Mouse (Mus musculus) midbrain, embryonic 15.5 days (tissue): ENCODE results near the gene Oaf. TPM values are rescaled to one million over a fixed set of nuclear protein-coding genes. Genes with fewer than 3 reads are reported as not detected.

Experiments
- ATAC-seq: fragments of 200-750 bp; cut with Nextera tagmentation; replicated peaks from 2 replicates; pipeline ENCODE4 v1.8.0; 2017; ENCODE audit warnings: moderate TSS enrichment
- H3K27ac ChIP-seq: fragments of 300-500 bp; sonication (generic); 2 replicates; pipeline ENCODE4 v1.5.1; 2015; ENCODE audit warnings: mild to moderate bottlenecking, inconsistent platforms
- H3K27me3 ChIP-seq: fragments of 300-500 bp; sonication (generic); replicated peaks from 2 replicates; pipeline ENCODE4 v1.6.1; 2015; ENCODE audit warnings: inconsistent platforms
- H3K36me3 ChIP-seq: fragments of 300-500 bp; sonication (generic); replicated peaks from 2 replicates; pipeline ENCODE4 v1.6.1; 2015; ENCODE audit warnings: inconsistent platforms
- H3K4me1 ChIP-seq: fragments of 300-500 bp; sonication (generic); 2 replicates; pipeline ENCODE4 v1.6.1; 2015; ENCODE audit warnings: inconsistent platforms
- H3K4me2 ChIP-seq: fragments of 300-500 bp; sonication (generic); 2 replicates; pipeline ENCODE4 v1.6.1; 2015; ENCODE audit warnings: inconsistent platforms, mild to moderate bottlenecking, moderate library complexity
- H3K4me3 ChIP-seq: fragments of 300-500 bp; sonication (generic); 2 replicates; pipeline ENCODE4 v1.5.1; 2015; ENCODE audit warnings: mild to moderate bottlenecking, inconsistent platforms
- H3K9ac ChIP-seq: fragments of 300-500 bp; sonication (generic); 2 replicates; pipeline ENCODE4 v1.6.1; 2015; ENCODE audit warnings: mild to moderate bottlenecking, inconsistent platforms
- H3K9me3 ChIP-seq: fragments of 300-500 bp; sonication (generic); 2 replicates; pipeline ENCODE4 v1.6.1; 2016; ENCODE audit warnings: inconsistent platforms
- WGBS: fragments of 180-500 bp; shearing (Covaris S2); methylation state at CpG from one replicate; pipeline ENCODE4 v1.1.7; 2015; ENCODE audit warnings: mixed read lengths; 5-methylcytosine and 5-hydroxymethylcytosine counted together
- polyA plus RNA-seq: library from polyadenylated mRNA; unstranded; fragments of >200 nt; fragmentation: Nextera tagmentation; extraction: Ambion mirVana; gene quantifications from 2 replicates; pipeline ENCODE4 v1.2.1, GENCODE M21; 2015

Oaf gene
- polyA plus RNA-seq, 1 experiment from 2014 or later: 6.4 TPM

DNA sequence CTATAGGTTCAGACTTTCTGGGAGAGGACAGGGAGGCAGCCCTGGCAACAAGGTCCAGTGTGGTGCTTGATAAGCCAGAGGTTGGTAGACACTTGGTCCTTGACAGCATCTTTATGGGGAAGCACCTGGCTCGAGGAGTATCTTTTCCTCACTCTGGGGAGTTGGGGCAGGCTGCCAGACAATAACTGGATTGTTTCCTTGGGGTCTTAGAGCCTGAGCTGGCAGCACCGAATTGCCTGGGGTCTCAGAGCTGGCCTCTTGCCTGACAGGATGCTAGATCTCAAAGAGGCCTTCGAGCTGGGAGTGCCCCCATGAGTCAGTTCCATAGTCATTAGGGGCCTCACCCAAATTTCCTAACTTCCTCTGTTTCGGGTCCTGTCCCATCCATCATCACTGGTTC, 1.6 kb upstream of the Oaf start:
- 64% methylated on average over 4 of the region's 4 CpGs for WGBS
- Histone ChIP-seq H3K9me3 (no peaks in the 10 kb centered on the region), H3K27ac (no peak overlapping the region), H3K4me1 (peaks cover 20% of the 10 kb centered on the region), H3K4me2 (no peak overlapping the region), H3K4me3 (no peak overlapping the region), H3K9ac (no peak overlapping the region), H3K36me3 (no peaks in the 10 kb centered on the region), H3K27me3 (peaks cover 30% of the 10 kb centered on the region)
- ATAC-seq: no peak

GRCm38 (mm10) chr9:43240594-43240900, 836 bp upstream of the Oaf start:
- WGBS: 57% methylated on average over 2 of the region's 2 CpGs
- H3K4me1 ChIP-seq: peaks cover 20% of the 10 kb centered on the region
- peaks cover 30% of the 10 kb centered on the region for H3K27me3 ChIP-seq
- ATAC-seq: no peak
- peak overlapping the region; percentile 83; the same call in 1 of the 2 replicates for H3K4me2 ChIP-seq
- no peaks in the 10 kb centered on the region for H3K9me3 ChIP-seq
- no peak overlapping the region for H3K9ac ChIP-seq
- H3K36me3 ChIP-seq: no peaks in the 10 kb centered on the region
- no peak overlapping the region for H3K4me3 ChIP-seq
- no peak overlapping the region for H3K27ac ChIP-seq

DNA sequence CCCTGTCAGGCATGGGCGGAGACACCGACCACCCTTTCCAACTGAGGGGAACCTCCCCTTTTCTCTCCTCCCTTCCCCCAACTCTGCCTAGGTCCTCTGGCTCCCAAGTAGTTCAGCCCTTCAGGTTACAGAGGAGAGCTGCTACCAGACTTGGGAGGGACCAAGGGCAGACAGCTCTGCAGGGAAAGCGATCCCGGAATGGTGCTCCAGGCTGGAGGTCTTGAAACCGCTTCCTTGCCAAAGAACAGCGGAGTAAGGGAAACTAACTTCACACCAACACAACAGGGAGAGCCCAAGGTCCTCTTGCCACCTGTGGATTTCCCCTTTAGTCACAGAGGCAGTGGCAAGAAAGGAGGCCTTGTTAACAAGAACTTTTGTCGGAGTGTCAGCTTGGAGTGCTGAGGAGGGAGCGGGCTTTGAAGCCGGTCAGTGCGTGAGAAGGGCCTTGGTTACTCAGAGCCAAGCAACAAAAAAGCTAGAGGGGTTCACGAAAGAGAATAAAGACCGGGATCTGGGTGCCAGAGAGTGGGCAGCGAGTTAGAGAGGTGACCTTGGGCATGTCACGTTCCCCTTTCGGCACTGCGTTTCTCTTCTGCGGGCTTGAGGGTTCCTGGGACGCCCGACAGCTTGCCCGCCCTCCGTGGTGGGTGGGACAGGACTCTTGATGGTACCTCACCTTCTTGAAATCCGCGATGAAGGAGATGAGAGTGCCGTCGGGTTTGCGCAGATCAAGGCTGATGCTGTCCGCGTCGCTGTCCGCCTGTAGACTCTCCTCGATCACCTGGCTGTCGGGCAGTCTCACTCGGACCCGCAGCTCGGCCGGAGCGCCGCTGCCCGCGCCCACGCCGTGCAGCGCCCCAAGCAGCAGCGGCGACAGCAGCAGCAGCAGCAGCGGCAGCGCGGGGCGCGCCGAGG, 823 bp downstream of the Oaf start:
- WGBS: 1% methylated on average over 51 of the region's 51 CpGs
- peaks cover 30% of the 10 kb centered on the region for H3K27me3 ChIP-seq
- peaks cover 20% of the 10 kb centered on the region for H3K4me1 ChIP-seq
- no peaks in the 10 kb centered on the region for H3K9me3 ChIP-seq
- H3K36me3 ChIP-seq: no peaks in the 10 kb centered on the region
- 0 out of 2 replicates have a peak, but pooled peaks have one; percentile 4 for ATAC-seq
- H3K27ac ChIP-seq: no peak overlapping the region
- no peak overlapping the region for H3K9ac ChIP-seq
- H3K4me2 ChIP-seq: peak overlapping the region; percentile 83
- peak overlapping the region; percentile 48 for H3K4me3 ChIP-seq

- peaks cover 20% of the 10 kb centered on the region for H3K4me1 ChIP-seq
- WGBS: 66% methylated on average over 2 of the region's 2 CpGs
- ATAC-seq: no peak
Measured at GRCm38 (mm10) chr9:43238167-43238566, 1.5 kb downstream of the Oaf start.

DNA sequence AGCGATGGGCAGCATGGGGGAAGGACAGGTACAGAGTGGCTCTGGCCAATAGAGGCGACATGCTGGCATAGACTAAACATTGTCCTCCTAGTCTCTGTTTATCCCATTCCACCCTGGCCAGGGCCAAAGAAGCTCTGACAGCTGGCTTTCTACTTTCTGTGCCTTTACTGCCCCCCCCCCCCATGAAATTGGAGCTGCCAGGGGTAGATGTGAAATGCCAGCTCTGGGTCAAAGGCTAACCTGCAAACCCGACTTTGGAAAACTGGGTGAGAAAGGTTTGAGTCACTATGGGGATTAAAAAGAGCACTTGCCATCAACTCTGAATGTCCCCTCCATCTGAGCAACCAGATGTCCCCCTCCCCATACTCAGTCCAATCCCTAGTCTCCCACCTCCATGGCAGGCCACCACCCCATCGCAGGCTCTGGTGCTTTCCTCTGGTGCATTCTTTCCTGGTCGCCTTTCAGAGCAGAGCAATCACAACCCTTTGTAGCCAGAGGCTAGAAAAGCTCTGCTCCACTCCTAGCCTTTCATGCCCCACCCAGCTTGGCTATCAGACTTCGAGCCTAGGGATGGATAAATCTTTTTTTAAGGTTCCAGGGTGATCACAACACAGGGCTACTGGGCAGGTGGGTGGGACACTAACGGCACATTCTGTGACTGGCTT, 2.5 kb downstream of the Oaf start:
- no peak for ATAC-seq
- H3K27me3 ChIP-seq: peaks cover 30% of the 10 kb centered on the region
- H3K9me3 ChIP-seq: no peaks in the 10 kb centered on the region
- no peak overlapping the region for H3K9ac ChIP-seq
- H3K4me1 ChIP-seq: peaks cover 20% of the 10 kb centered on the region
- no peak overlapping the region for H3K27ac ChIP-seq
- no peak overlapping the region for H3K4me2 ChIP-seq
- no peaks in the 10 kb centered on the region for H3K36me3 ChIP-seq
- WGBS: 54% methylated on average over 7 of the region's 7 CpGs
- no peak overlapping the region for H3K4me3 ChIP-seq

More at GRCm38 (mm10) chr9:43238167-43238566, 1.5 kb downstream of the Oaf start:
- H3K4me3 ChIP-seq: no peak overlapping the region
- H3K27me3 ChIP-seq: peaks cover 30% of the 10 kb centered on the region
- no peak overlapping the region for H3K27ac ChIP-seq
- no peaks in the 10 kb centered on the region for H3K9me3 ChIP-seq
- no peak overlapping the region for H3K9ac ChIP-seq
- no peaks in the 10 kb centered on the region for H3K36me3 ChIP-seq
- no peak overlapping the region for H3K4me2 ChIP-seq

DNA sequence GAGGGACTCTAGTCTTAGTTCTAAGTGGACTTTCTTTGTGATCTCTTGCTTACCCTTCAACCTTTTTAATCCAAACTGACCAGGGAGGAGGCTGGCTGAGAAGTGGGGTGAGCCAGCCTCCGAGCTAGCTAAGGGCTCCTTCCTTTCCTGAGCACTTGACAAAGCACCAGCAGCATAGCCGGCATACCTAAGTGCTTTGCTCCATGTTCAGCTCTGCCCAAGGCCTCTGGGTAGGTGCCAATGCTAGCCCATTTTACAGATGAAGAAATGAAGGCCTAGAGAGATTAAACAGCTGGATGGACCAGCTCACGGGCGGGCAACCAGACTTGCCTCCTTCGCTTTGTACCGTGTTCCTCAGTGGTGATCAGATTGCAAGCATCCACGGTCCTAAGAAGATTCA, 3.1 kb downstream of the Oaf start:
- peaks cover 20% of the 10 kb centered on the region for H3K4me1 ChIP-seq
- no peak overlapping the region for H3K27ac ChIP-seq
- no peaks in the 10 kb centered on the region for H3K36me3 ChIP-seq
- 91% methylated on average over 7 of the region's 7 CpGs for WGBS
- H3K9me3 ChIP-seq: no peaks in the 10 kb centered on the region
- H3K4me2 ChIP-seq: no peak overlapping the region
- ATAC-seq: no peak
- no peak overlapping the region for H3K9ac ChIP-seq
- peaks cover 30% of the 10 kb centered on the region for H3K27me3 ChIP-seq
- no peak overlapping the region for H3K4me3 ChIP-seq

- 89% methylated on average over 1 of the region's 1 CpGs for WGBS
- H3K4me3 ChIP-seq: no peak overlapping the region
- ATAC-seq: no peak
- H3K27ac ChIP-seq: no peak overlapping the region
- H3K36me3 ChIP-seq: no peaks in the 10 kb centered on the region
- H3K9me3 ChIP-seq: no peaks in the 10 kb centered on the region
- H3K9ac ChIP-seq: no peak overlapping the region
- peaks cover 30% of the 10 kb centered on the region for H3K27me3 ChIP-seq
- no peak overlapping the region for H3K4me2 ChIP-seq
- H3K4me1 ChIP-seq: peaks cover 20% of the 10 kb centered on the region
Measured at GRCm38 (mm10) chr9:43236106-43236505, 3.6 kb downstream of the Oaf start.

DNA sequence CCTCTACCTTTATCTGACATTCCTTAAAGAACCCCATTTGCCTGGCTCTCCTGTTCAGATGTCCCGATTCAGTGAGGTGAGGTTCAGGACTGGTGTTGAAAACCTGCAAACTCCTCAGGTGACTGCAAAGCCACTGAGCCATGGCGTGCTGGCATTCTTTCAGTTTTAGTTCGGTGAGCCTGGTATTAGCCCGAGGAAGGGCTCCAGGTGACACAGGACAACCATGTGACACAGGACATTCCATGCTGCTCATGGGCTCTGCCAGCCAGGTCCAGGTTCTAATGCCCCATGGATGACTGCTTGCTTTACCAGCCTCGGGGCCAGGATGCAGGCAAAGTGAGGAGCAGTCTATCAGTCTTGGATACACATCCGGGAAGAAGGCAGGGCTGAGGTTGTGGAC, 4.4 kb downstream of the Oaf start:
- Histone ChIP-seq H3K9ac (no peak overlapping the region), H3K27me3 (peaks cover 27% of the 10 kb centered on the region), H3K36me3 (no peaks in the 10 kb centered on the region), H3K4me3 (no peak overlapping the region), H3K4me2 (no peak overlapping the region), H3K4me1 (peaks cover 18% of the 10 kb centered on the region), H3K9me3 (no peaks in the 10 kb centered on the region), H3K27ac (no peak overlapping the region)
- no peak for ATAC-seq
- WGBS: 83% methylated on average over 6 of the region's 6 CpGs

- H3K9ac ChIP-seq: no peak overlapping the region
- no peak overlapping the region for H3K4me2 ChIP-seq
- H3K9me3 ChIP-seq: no peaks in the 10 kb centered on the region
- peaks cover 9% of the 10 kb centered on the region for H3K4me1 ChIP-seq
- H3K36me3 ChIP-seq: no peaks in the 10 kb centered on the region
- WGBS: 87% methylated on average over 5 of the region's 5 CpGs
- H3K27me3 ChIP-seq: peaks cover 22% of the 10 kb centered on the region
- ATAC-seq: no peak
- no peak overlapping the region for H3K27ac ChIP-seq
- H3K4me3 ChIP-seq: no peak overlapping the region
Measured at GRCm38 (mm10) chr9:43234496-43234895, 5.2 kb downstream of the Oaf start.

DNA sequence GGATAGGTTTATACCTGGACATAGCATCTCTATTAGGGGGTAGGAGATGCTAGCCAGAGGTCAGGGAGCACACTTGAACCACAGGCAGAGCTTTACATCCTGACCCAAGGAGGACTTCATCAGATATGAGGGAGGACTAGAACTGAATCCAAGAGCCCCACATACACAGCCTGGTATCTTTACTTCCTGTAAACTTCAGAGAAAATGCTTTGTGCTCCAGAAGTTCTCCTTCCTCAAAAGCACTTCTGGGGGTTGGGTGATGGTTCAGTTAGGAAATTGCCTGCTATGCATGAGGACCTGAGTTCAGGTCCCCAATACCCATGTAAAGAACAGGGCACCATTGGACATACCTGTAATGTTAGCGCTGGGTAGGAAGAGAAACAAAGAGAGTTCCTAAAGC, 6.2 kb downstream of the Oaf start:
- Histone ChIP-seq H3K4me3 (no peak overlapping the region), H3K36me3 (no peaks in the 10 kb centered on the region), H3K27ac (no peak overlapping the region), H3K4me1 (no peaks in the 10 kb centered on the region), H3K4me2 (no peak overlapping the region), H3K9ac (no peak overlapping the region), H3K9me3 (no peaks in the 10 kb centered on the region), H3K27me3 (peaks cover 13% of the 10 kb centered on the region)
- WGBS: 97% methylated on average over 1 of the region's 1 CpGs
- ATAC-seq: no peak

DNA sequence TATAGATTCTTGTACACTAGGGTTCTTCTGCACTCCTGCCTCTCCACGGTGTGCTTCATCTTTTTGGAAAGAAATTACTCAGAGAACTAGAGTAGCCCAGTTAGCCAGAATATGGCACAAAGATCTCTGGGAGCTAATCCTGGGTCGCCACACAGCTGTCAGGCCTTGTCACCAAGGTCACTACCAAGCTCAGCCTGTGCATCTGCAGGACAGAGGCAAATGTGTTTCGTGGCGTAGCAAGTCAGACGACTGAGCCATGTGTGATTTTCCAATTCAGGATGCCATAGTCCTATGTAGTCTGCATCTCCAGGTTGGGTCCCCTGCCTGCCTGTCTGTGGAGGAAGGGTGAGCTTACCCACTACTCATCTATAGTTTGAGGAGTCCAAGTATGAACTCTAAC, 6.7 kb downstream of the Oaf start:
- no peak for ATAC-seq
- 69% methylated on average over 5 of the region's 5 CpGs for WGBS
- Histone ChIP-seq H3K4me1 (no peaks in the 10 kb centered on the region), H3K27ac (no peak overlapping the region), H3K4me2 (no peak overlapping the region), H3K9ac (no peak overlapping the region), H3K27me3 (peaks cover 8% of the 10 kb centered on the region), H3K36me3 (no peaks in the 10 kb centered on the region), H3K4me3 (no peak overlapping the region), H3K9me3 (no peaks in the 10 kb centered on the region)

GRCm38 (mm10) chr9:43232286-43232685, 7.4 kb downstream of the Oaf start:
- Histone ChIP-seq H3K9me3 (no peaks in the 10 kb centered on the region), H3K36me3 (no peaks in the 10 kb centered on the region)
- ATAC-seq: no peak

More at GRCm38 (mm10) chr9:43232286-43232685, 7.4 kb downstream of the Oaf start:
- 15% methylated on average over 5 of the region's 5 CpGs for WGBS
- Histone ChIP-seq H3K9ac (no peak overlapping the region), H3K4me1 (no peaks in the 10 kb centered on the region), H3K27me3 (peaks cover under 1% of the 10 kb centered on the region; the same call in 1 of the 2 replicates), H3K4me3 (no peak overlapping the region), H3K27ac (no peak overlapping the region), H3K4me2 (no peak overlapping the region)
